Comparison of ENCODE assay signal across 14 mouse cellular contexts in genomic region chr12:71936636-71937035, GRCm38 (mm10).
DNase-seq lines count a peak whose midpoint lies in the region; ATAC-seq lines count a peak whose summit lies in the region.
"Had no signal": no experiment of that assay in that cellular context is flagged by ENCODE, and none has a peak within 500 bp of the region (broad histone marks: within the 10 kb centered on the region; RNA-seq: fewer than 3 reads in every experiment).

No protein-coding gene starts in this region.

- intact Hi-C loops in heart, postnatal 14 days (cut with DNase I) = loop anchor here (5.0 kb wide), 1 partner anchor 104 kb away; the partner anchor contains the start of gene Daam1

- 34% methylated on average over 1 of the region's 1 CpGs for WGBS in lung, embryonic 16.5 days

- H3K9me3 ChIP-seq in lung, embryonic 16.5 days (ENCODE audit: control insufficient read depth, low read length) = no peaks in the 10 kb centered on the region
- H3K9me3 ChIP-seq: hindbrain, embryonic 15.5 days had no signal

- no peak overlapping the region for H3K4me2 ChIP-seq in lung, embryonic 16.5 days (ENCODE audit: low read depth, low read length)
- H3K4me2 ChIP-seq: hindbrain, embryonic 15.5 days; midbrain, embryonic 11.5 days had no signal

- H3K9ac ChIP-seq in lung, embryonic 16.5 days (ENCODE audit: low read length) = no peak overlapping the region
- H3K9ac ChIP-seq: hindbrain, embryonic 15.5 days had no signal

- peak; percentile 79 for DNase-seq in 416B (ENCODE audit: low read depth)
- DNase-seq in gonadal fat pad, adult 2 months (ENCODE audit: low read depth) = peak; percentile 79
- DNase-seq in heart, postnatal 14 days = peak; percentile 14 to 53
- no peak for DNase-seq in adrenal gland, postnatal 36 days
- no peak for DNase-seq in adrenal gland, postnatal 4 days (ENCODE audit: low spot score in 2 of 2)
- DNase-seq: adrenal gland, postnatal 10 days; cerebellum, postnatal 10 days; layer of hippocampus, adult 9-11 months; spleen, adult 18-20 months; thymus, postnatal 14 days had no signal

- H3K4me3 ChIP-seq in lung, embryonic 16.5 days (ENCODE audit: low read length) = no peak overlapping the region
- H3K4me3 ChIP-seq: hindbrain, embryonic 15.5 days had no signal

- no peaks in the 10 kb centered on the region for H3K27me3 ChIP-seq in lung, embryonic 16.5 days (ENCODE audit: control insufficient read depth, insufficient read depth, low read depth, low read length)
- H3K27me3 ChIP-seq: hindbrain, embryonic 15.5 days had no signal

- peak overlapping the region; percentile 84 for H3K27ac ChIP-seq in lung, embryonic 16.5 days (ENCODE audit: low read length)
- H3K27ac ChIP-seq: hindbrain, embryonic 15.5 days had no signal

- H3K36me3 ChIP-seq in lung, embryonic 16.5 days (ENCODE audit: control insufficient read depth, insufficient read depth, low read length) = peaks cover 4% of the 10 kb centered on the region; the same call in 1 of the 2 replicates

- H3K4me1 ChIP-seq in lung, embryonic 16.5 days (replicated peaks; ENCODE audit: control insufficient read depth, insufficient read depth, low read length) = peaks cover 35% of the 10 kb centered on the region

- peak; percentile 95 for ATAC-seq in lung, embryonic 16.5 days (ENCODE audit: low read depth)
- ATAC-seq in erythroid progenitor cell, adult 5-6 weeks (replicated peaks; ENCODE audit: low FRiP score, poor library complexity, severe bottlenecking) = no peak

Comparison
In these comparisons a context has a peak if more than half of its experiments do, and no peak if none do; other contexts are left out.
1. DNase-seq: peak in 416B (single experiment), gonadal fat pad, adult 2 months (single experiment) and heart, postnatal 14 days (2 of 2); none in adrenal gland, postnatal 36 days (0 of 2) and adrenal gland, postnatal 4 days (0 of 2).